Mouse (Mus musculus): ENCODE measurements around the gene Usp37. TPM values are rescaled to one million over a fixed set of nuclear protein-coding genes. Genes with fewer than 3 reads are reported as not detected.

The Usp37 gene
- total and polyA plus RNA-seq, 3 experiments: 9.7 to 117 (median 89.3) TPM

DNA sequence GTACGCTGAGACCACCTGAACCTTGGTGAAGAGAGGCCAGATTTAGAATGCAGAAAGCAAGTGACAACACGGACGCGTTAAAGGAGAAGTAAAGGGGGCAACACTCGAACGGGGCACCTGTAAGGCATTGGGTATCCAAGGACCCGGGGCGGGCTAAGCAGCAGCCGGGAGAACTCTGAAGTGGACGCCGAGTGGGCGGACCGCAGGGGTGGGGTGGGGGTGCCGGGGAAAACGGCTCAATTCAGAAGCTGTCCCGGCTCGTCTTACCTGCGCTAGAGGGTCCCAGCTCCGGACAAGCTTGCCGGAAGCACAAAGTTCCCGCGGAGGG, 38.7 kb downstream of the Usp37 start:
- Histone ChIP-seq H3K36me3 (replicated peaks) (peaks cover 44% of the 10 kb centered on the region), H3K4me1 (ENCODE audit: insufficient read depth, low read depth, low read length) (peaks cover 62% of the 10 kb centered on the region), H3K4me3 (ENCODE audit: low read depth, low read length) (peak overlapping the region; percentile 90), H3K27me3 (ENCODE audit: insufficient read depth, low read length) (no peaks in the 10 kb centered on the region), H3K9me3 (replicated peaks) (no peaks in the 10 kb centered on the region)
- TF ChIP-seq CTCF (IDR thresholded peaks at IDR 0.05; ENCODE audit: low read depth, low read length) (no peak), POLR2AphosphoS5 (IDR thresholded peaks at IDR 0.05; ENCODE audit: insufficient replicate concordance, low read depth, low read length) (no peak), GATA1 (IDR thresholded peaks at IDR 0.05; ENCODE audit: borderline replicate concordance, low read length) (no peak), GATA2 (IDR thresholded peaks at IDR 0.05; ENCODE audit: borderline replicate concordance, low read depth, low read length) (no peak), TAL1 (conservative IDR thresholded peaks at IDR 0.05; ENCODE audit: low read depth, low read length) (no peak)
- no peak for DNase-seq (ENCODE audit: low spot score)
- ATAC-seq (ENCODE audit: extremely low read depth, insufficient number of reproducible peaks, low FRiP score, poor library complexity, severe bottlenecking): no peak

DNA sequence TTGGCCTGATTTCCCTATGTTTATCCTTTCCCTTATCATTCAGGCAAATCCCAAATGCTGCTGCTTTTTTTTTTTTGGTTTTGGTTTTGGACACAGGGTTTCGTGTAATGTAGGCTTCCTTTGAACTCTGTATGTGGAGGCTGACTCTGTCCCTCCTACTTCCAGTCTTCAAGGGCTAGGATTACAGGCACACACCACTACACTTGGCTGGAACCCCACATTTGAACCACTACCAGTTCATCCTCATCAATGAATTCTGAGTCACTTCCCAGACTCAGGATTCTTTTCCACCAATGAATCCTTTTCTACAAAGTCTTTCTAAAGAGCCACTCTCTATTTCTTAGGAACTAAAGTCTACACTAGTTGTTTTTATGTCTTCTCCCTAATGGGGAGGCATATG, 43.0 kb downstream of the Usp37 start:
- Histone ChIP-seq H3K27me3 (ENCODE audit: insufficient read depth, low read length) (no peaks in the 10 kb centered on the region), H3K36me3 (replicated peaks) (peaks cover 42% of the 10 kb centered on the region), H3K4me1 (ENCODE audit: insufficient read depth, low read depth, low read length) (peaks cover 34% of the 10 kb centered on the region), H3K9me3 (replicated peaks) (no peaks in the 10 kb centered on the region), H3K4me3 (ENCODE audit: low read depth, low read length) (no peak overlapping the region)
- TF ChIP-seq POLR2AphosphoS5 (IDR thresholded peaks at IDR 0.05; ENCODE audit: insufficient replicate concordance, low read depth, low read length) (no peak), GATA1 (IDR thresholded peaks at IDR 0.05; ENCODE audit: borderline replicate concordance, low read length) (no peak), CTCF (IDR thresholded peaks at IDR 0.05; ENCODE audit: low read depth, low read length) (no peak), TAL1 (conservative IDR thresholded peaks at IDR 0.05; ENCODE audit: low read depth, low read length) (no peak), GATA2 (IDR thresholded peaks at IDR 0.05; ENCODE audit: borderline replicate concordance, low read depth, low read length) (no peak)
- ATAC-seq (ENCODE audit: extremely low read depth, insufficient number of reproducible peaks, low FRiP score, poor library complexity, severe bottlenecking): no peak
- DNase-seq (ENCODE audit: low spot score): no peak

DNA sequence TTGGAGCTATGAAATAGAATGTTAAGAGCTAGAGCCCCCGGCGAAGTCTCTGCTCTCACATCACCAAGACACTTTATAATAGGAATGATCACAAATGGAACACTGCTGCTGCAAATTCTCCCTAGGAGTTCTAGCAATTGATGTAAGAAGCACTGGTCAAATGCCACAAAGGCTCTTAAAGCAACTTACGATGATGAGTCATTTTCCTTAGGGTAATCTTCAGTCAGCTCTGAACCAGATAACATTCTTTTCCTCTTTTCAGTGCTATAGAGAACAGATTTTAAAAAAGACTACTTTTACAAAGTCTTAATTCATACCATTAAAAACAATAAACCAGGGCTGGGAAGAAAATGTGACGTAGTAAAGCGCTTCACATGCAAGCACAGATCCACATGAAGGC, 58.3 kb downstream of the Usp37 start:
- Histone ChIP-seq H3K36me3 (replicated peaks) (peaks cover 90% of the 10 kb centered on the region), H3K27me3 (ENCODE audit: insufficient read depth, low read length) (no peaks in the 10 kb centered on the region), H3K9me3 (replicated peaks) (no peaks in the 10 kb centered on the region), H3K4me3 (ENCODE audit: low read depth, low read length) (no peak overlapping the region), H3K4me1 (ENCODE audit: insufficient read depth, low read depth, low read length) (no peaks in the 10 kb centered on the region)
- no peak for TF ChIP-seq TAL1 (conservative IDR thresholded peaks at IDR 0.05; ENCODE audit: low read depth, low read length)
- TF ChIP-seq GATA1 (IDR thresholded peaks at IDR 0.05; ENCODE audit: borderline replicate concordance, low read length): no peak
- TF ChIP-seq POLR2AphosphoS5 (IDR thresholded peaks at IDR 0.05; ENCODE audit: insufficient replicate concordance, low read depth, low read length): no peak
- no peak for TF ChIP-seq CTCF (IDR thresholded peaks at IDR 0.05; ENCODE audit: low read depth, low read length)
- no peak for TF ChIP-seq GATA2 (IDR thresholded peaks at IDR 0.05; ENCODE audit: borderline replicate concordance, low read depth, low read length)
- DNase-seq (ENCODE audit: low spot score) (no peak), ATAC-seq (ENCODE audit: extremely low read depth, insufficient number of reproducible peaks, low FRiP score, poor library complexity, severe bottlenecking) (no peak)

DNA sequence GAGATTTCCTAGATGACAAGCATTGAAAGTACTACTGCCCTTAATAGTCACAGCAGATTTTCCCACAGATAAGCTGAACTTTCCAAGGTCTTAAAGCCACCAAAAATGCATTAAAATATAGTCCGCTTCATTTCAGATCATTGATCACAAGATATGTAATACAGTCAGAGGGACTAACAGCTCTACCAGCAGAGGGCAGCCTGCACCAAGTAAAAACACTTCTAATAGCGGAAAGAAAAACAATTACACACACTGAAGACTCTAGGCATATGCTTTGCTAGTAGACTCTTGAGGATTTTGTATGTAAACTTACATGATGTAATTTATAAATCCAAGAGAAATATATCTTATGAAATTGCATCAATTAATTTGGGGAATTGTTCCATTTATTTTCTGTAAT, 83.8 kb downstream of the Usp37 start:
- no peaks in the 10 kb centered on the region for H3K27me3 ChIP-seq (ENCODE audit: insufficient read depth, low read length)
- ATAC-seq (ENCODE audit: extremely low read depth, insufficient number of reproducible peaks, low FRiP score, poor library complexity, severe bottlenecking) (peak; percentile 28; the same call in 1 of the 2 replicates), DNase-seq (ENCODE audit: low spot score) (no peak)
- H3K9me3 ChIP-seq (replicated peaks): no peaks in the 10 kb centered on the region
- H3K4me1 ChIP-seq (ENCODE audit: insufficient read depth, low read depth, low read length): no peaks in the 10 kb centered on the region
- H3K4me3 ChIP-seq (ENCODE audit: low read depth, low read length): no peak overlapping the region
- H3K36me3 ChIP-seq (replicated peaks): peaks cover 82% of the 10 kb centered on the region
- TF ChIP-seq TAL1 (conservative IDR thresholded peaks at IDR 0.05; ENCODE audit: low read depth, low read length) (no peak), CTCF (IDR thresholded peaks at IDR 0.05; ENCODE audit: low read depth, low read length) (peak; percentile 46)

DNA sequence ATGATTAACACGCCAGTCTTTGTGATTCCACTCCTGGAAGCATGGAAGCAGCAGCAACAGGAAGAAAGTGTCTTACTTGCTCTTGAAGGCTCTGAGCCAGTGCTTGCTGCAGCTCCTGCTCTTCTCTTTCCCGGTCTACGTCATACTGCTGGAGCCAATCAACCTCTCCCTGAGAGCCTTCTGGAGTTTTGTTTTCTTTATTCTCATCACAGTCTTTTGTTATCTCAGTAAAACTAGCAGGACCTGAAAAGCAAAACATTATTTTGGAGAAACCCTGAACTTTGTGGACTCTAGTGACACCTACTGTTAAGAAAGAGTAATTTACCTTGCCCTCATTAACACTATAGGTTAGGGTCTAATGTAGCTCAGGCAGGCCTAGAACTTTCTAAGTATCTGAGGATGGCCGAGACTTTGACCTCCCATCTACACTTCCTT, 91.5 kb downstream of the Usp37 start:
- H3K36me3 ChIP-seq (replicated peaks): peaks cover 90% of the 10 kb centered on the region

DNA sequence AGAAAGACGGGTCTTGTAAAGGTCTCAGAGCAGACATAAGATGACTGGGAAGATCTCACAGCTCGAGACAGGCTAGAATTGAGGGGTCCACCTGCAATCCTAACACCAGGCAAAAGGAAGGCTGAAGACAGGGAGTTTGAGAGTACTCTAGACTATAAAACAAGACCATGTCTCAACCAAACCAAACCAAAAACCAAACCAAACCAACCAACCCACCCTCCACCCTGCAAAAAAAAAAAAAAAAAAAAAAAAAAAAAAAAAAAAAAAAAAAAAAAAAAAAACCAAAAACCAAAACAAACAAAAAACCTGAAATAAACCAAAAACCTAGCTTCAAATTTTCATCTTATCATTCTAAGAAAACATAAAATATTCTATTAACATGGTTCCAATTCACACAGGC, 99.5 kb downstream of the Usp37 start:
- ATAC-seq (ENCODE audit: extremely low read depth, insufficient number of reproducible peaks, low FRiP score, poor library complexity, severe bottlenecking): no peak
- no peak for DNase-seq (ENCODE audit: low spot score)
- no peaks in the 10 kb centered on the region for H3K9me3 ChIP-seq (replicated peaks)
- H3K27me3 ChIP-seq (ENCODE audit: insufficient read depth, low read length): no peaks in the 10 kb centered on the region
- peaks cover 86% of the 10 kb centered on the region for H3K36me3 ChIP-seq (replicated peaks)
- no peak for TF ChIP-seq TAL1 (conservative IDR thresholded peaks at IDR 0.05; ENCODE audit: low read depth, low read length)
- TF ChIP-seq GATA1 (IDR thresholded peaks at IDR 0.05; ENCODE audit: borderline replicate concordance, low read length): no peak
- TF ChIP-seq CTCF (IDR thresholded peaks at IDR 0.05; ENCODE audit: low read depth, low read length): no peak
- TF ChIP-seq GATA2 (IDR thresholded peaks at IDR 0.05; ENCODE audit: borderline replicate concordance, low read depth, low read length): no peak
- TF ChIP-seq POLR2AphosphoS5 (IDR thresholded peaks at IDR 0.05; ENCODE audit: insufficient replicate concordance, low read depth, low read length): no peak
- peaks cover 19% of the 10 kb centered on the region for H3K4me1 ChIP-seq (ENCODE audit: insufficient read depth, low read depth, low read length)
- no peak overlapping the region for H3K4me3 ChIP-seq (ENCODE audit: low read depth, low read length)

More for the DNA sequence above, 91.5 kb downstream of the Usp37 start:
- no peak overlapping the region for H3K4me3 ChIP-seq (ENCODE audit: low read depth, low read length)
- no peaks in the 10 kb centered on the region for H3K27me3 ChIP-seq (ENCODE audit: insufficient read depth, low read length)
- peaks cover 6% of the 10 kb centered on the region for H3K4me1 ChIP-seq (ENCODE audit: insufficient read depth, low read depth, low read length)
- no peak for TF ChIP-seq GATA2 (IDR thresholded peaks at IDR 0.05; ENCODE audit: borderline replicate concordance, low read depth, low read length)
- peak; percentile 48 for TF ChIP-seq CTCF (IDR thresholded peaks at IDR 0.05; ENCODE audit: low read depth, low read length)
- no peaks in the 10 kb centered on the region for H3K9me3 ChIP-seq (replicated peaks)
- ATAC-seq (ENCODE audit: extremely low read depth, insufficient number of reproducible peaks, low FRiP score, poor library complexity, severe bottlenecking) (no peak), DNase-seq (ENCODE audit: low spot score) (no peak)

All from G1E (cell line).